Mouse (Mus musculus) embryonic facial prominence, embryonic 12.5 days (tissue): ENCODE data around the gene Olfr1166. TPM values are rescaled to one million over a fixed set of nuclear protein-coding genes. Genes with fewer than 3 reads are reported as not detected.
"Not testable (repeated sequence)": the region's sequence is repeated elsewhere in the genome, so short reads cannot be mapped to it uniquely, and the experiment has no call there.

ENCODE experiments used
- ATAC-seq: fragments of 200-750 bp; cut with Nextera tagmentation; 2 replicates; pipeline ENCODE4 v1.8.0; 2017; ENCODE audit not compliant: insufficient number of reproducible peaks, insufficient read depth, low FRiP score, low TSS enrichment
- H3K27ac ChIP-seq: fragments of 300-500 bp; sonication (generic); 2 replicates; pipeline ENCODE4 v1.5.1; 2016; ENCODE audit warnings: mild to moderate bottlenecking
- H3K27me3 ChIP-seq: fragments of 300-500 bp; sonication (generic); 2 replicates; pipeline ENCODE4 v1.6.1; 2016; ENCODE audit warnings: mild to moderate bottlenecking, moderate library complexity
- H3K36me3 ChIP-seq: fragments of 300-500 bp; sonication (generic); 2 replicates; pipeline ENCODE4 v1.6.1; 2016; ENCODE audit warnings: mild to moderate bottlenecking
- H3K4me1 ChIP-seq: fragments of 300-500 bp; sonication (generic); 2 replicates; pipeline ENCODE4 v1.6.1; 2016
- H3K4me2 ChIP-seq: fragments of 300-500 bp; sonication (generic); replicated peaks from 2 replicates; pipeline ENCODE4 v1.6.1; 2016; ENCODE audit warnings: mild to moderate bottlenecking, moderate library complexity
- H3K4me3 ChIP-seq: fragments of 300-500 bp; sonication (generic); 2 replicates; pipeline ENCODE4 v1.5.1; 2016; ENCODE audit warnings: mild to moderate bottlenecking
- H3K9ac ChIP-seq: fragments of 300-500 bp; sonication (generic); 2 replicates; pipeline ENCODE4 v1.6.1; 2016; ENCODE audit warnings: mild to moderate bottlenecking, moderate library complexity
- H3K9me3 ChIP-seq: fragments of 300-500 bp; sonication (generic); 2 replicates; pipeline ENCODE4 v1.6.1; 2016; ENCODE audit warnings: mild to moderate bottlenecking, moderate library complexity
- WGBS: fragments of 180-500 bp; shearing (Covaris S2); methylation state at CpG from one replicate; pipeline ENCODE4 v1.1.7; 2016; 5-methylcytosine and 5-hydroxymethylcytosine counted together
- polyA plus RNA-seq: library from polyadenylated mRNA; unstranded; fragments of >200 nt; fragmentation: Nextera tagmentation; extraction: Ambion mirVana; gene quantifications from 2 replicates; pipeline ENCODE4 v1.2.1, GENCODE M21; 2016

Olfr1166 gene
- polyA plus RNA-seq, result not detected in 2 replicates

DNA sequence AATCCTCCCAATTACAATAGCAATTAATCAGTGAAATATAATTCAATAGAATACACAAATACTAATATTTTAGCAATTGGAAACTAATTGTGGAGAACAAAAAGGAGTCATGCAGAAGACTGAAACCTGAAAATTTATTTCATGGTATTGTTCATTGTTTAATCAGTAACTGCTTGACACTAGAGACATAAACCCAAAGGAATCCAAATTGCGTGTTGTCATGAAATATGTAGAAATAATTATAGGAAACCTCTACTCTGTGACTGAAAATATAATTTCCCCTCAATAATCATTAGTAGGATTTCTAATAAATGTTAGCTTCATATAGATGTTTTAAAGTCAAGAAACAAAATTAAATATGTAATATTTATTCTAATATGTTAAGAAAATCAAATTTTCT, at the start of gene Olfr1166:
Gene Olfr1166 (minus strand): TSS at position 101 of the 400 bp plus-strand sequence.
- H3K9ac ChIP-seq, result no peak within 1 kb of the TSS
- H3K4me1 ChIP-seq, result no peaks in the 10 kb centered on the region
- WGBS, result 89% methylated on average over 1 of the region's 1 CpGs
- no peak within 1 kb of the TSS for H3K4me2 ChIP-seq
- no peak within 1 kb of the TSS for H3K4me3 ChIP-seq
- no peaks in the 10 kb centered on the region for H3K27me3 ChIP-seq
- no peak for ATAC-seq
- no peaks in the 10 kb centered on the region for H3K36me3 ChIP-seq
- H3K27ac ChIP-seq, result no peak within 1 kb of the TSS
- H3K9me3 ChIP-seq, result no peaks in the 10 kb centered on the region

DNA sequence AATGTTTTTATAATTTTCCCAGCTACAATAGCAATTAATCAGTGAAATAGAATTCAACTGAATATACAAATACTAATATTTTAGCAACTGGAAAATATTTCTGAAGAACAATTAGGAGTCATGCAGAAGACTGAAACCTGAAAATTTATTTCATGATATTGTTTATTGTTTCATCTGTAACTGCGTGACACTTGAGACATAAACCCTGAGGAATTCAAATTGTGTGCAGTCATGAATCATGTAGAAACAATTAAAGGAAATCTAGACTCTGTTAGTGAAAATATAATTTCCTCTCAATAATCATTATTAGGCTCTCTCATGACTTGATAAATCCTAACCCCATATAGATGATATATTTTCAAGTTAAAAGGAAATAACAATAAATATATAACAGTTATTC, 27.0 kb upstream of the Olfr1166 start, which contains the start of gene Olfr1167:
Gene Olfr1167 (minus strand): TSS at position 101 of the 400 bp plus-strand sequence.
- WGBS, result 81% methylated on average over 1 of the region's 1 CpGs
- not testable (repeated sequence) for H3K4me2 ChIP-seq, H3K4me3 ChIP-seq, ATAC-seq, H3K9ac ChIP-seq, H3K9me3 ChIP-seq, H3K36me3 ChIP-seq, H3K27me3 ChIP-seq, H3K4me1 ChIP-seq, H3K27ac ChIP-seq

DNA sequence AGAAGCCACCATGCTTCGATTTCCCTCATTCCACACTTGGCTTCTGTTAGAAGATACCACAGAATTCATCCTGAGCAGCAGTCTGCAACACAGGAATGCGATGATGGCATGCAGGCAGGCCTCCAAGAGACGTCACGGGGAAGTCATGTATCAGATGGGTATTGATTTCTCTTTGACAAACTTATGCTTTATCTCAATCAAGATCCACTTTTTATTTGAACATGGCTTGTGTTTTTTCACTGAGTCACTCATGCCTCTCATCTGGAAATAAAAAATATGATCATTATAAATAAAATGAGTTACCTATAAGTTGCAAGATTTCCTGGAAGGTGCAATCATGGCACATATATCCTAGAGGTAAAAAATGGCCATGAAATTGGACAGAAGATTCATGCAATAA, 34.2 kb downstream of the Olfr1166 start, which contains the start of gene Olfr1164:
Gene Olfr1164 (minus strand): TSS at position 101 of the 400 bp plus-strand sequence.
- H3K4me3 ChIP-seq, result no peak within 1 kb of the TSS
- no peaks in the 10 kb centered on the region for H3K36me3 ChIP-seq
- 77% methylated on average over 4 of the region's 4 CpGs for WGBS
- H3K27me3 ChIP-seq, result no peaks in the 10 kb centered on the region
- no peak within 1 kb of the TSS for H3K9ac ChIP-seq
- no peak within 1 kb of the TSS for H3K27ac ChIP-seq
- no peaks in the 10 kb centered on the region for H3K9me3 ChIP-seq
- no peak within 1 kb of the TSS for H3K4me2 ChIP-seq
- H3K4me1 ChIP-seq, result no peaks in the 10 kb centered on the region
- ATAC-seq, result no peak

Other genes with a start within 250 kb of the Olfr1166 start
- not detected in 2 replicates for gene Olfr1153, start 233.3 kb downstream of the Olfr1166 start, polyA plus RNA-seq
- not detected in 2 replicates for gene Olfr1154, start 223.1 kb downstream of the Olfr1166 start, polyA plus RNA-seq
- gene Olfr1155, start 183.1 kb downstream of the Olfr1166 start, polyA plus RNA-seq, result not detected in 2 replicates
- not detected in 2 replicates for gene Olfr1156, start 175.2 kb downstream of the Olfr1166 start, polyA plus RNA-seq
- gene Olfr1157, start 160.0 kb downstream of the Olfr1166 start, polyA plus RNA-seq, result not detected in 2 replicates
- not detected in 2 replicates for gene Olfr74, start 153.6 kb downstream of the Olfr1166 start, polyA plus RNA-seq
- gene Olfr1158, start 138.2 kb downstream of the Olfr1166 start, polyA plus RNA-seq, result not detected in 2 replicates
- not detected in 2 replicates for gene Olfr1160, start 120.0 kb downstream of the Olfr1166 start, polyA plus RNA-seq
- not detected in 2 replicates for gene Olfr1161, start 105.5 kb downstream of the Olfr1166 start, polyA plus RNA-seq
- gene Olfr73, start 90.6 kb downstream of the Olfr1166 start, polyA plus RNA-seq, result not detected in 2 replicates
- not detected in 2 replicates for gene Olfr1162, start 77.1 kb downstream of the Olfr1166 start, polyA plus RNA-seq
- gene Olfr1163, start 56.4 kb downstream of the Olfr1166 start, polyA plus RNA-seq, result not detected in 2 replicates
- not detected in 2 replicates for gene Olfr1164, start 34.3 kb downstream of the Olfr1166 start, polyA plus RNA-seq
- not detected in 2 replicates for gene Olfr1167, start 26.9 kb upstream of the Olfr1166 start, polyA plus RNA-seq
- gene Olfr1168, start 53.6 kb upstream of the Olfr1166 start, polyA plus RNA-seq, result not detected in 2 replicates
- gene Olfr1170, start 100.1 kb upstream of the Olfr1166 start, polyA plus RNA-seq, result not detected in 2 replicates
- gene Olfr1173, start 151.6 kb upstream of the Olfr1166 start, polyA plus RNA-seq, result not detected in 2 replicates
- gene Olfr1174-ps, start 186.9 kb upstream of the Olfr1166 start, polyA plus RNA-seq, result not detected in 2 replicates
- not detected in 2 replicates for gene Olfr1175-ps, start 198.9 kb upstream of the Olfr1166 start, polyA plus RNA-seq
- gene Olfr1176, start 208.4 kb upstream of the Olfr1166 start, polyA plus RNA-seq, result not detected in 2 replicates
- not detected in 2 replicates for gene Olfr1177-ps, start 218.2 kb upstream of the Olfr1166 start, polyA plus RNA-seq